Mouse (Mus musculus) mature B cell (primary cell): Measurements from ENCODE around the gene Miox.

Source experiments
- in situ Hi-C: fragments of 300-500 bp; cut with MboI; formaldehyde crosslinking; loops from 2 replicates; pipeline ENCODE4 v1.14.3; 2019

The Miox gene

GRCm38 (mm10) chr15:89334271-89334670 is at the start of gene Miox:
Miox (plus strand) TSS chr15:89334398.
- in situ Hi-C loops = no loop called here

GRCm38 (mm10) chr15:89285004-89285403 is 49.2 kb upstream of the Miox start:
- in situ Hi-C loops = no loop called here

GRCm38 (mm10) chr15:89285478-89285877 is 48.7 kb upstream of the Miox start:
- in situ Hi-C loops = no loop called here

GRCm38 (mm10) chr15:89286114-89286513 is 48.1 kb upstream of the Miox start:
- in situ Hi-C loops = no loop called here

GRCm38 (mm10) chr15:89286582-89286981 is 47.6 kb upstream of the Miox start:
- in situ Hi-C loops = no loop called here

- in situ Hi-C loops = no loop called here
Observed at GRCm38 (mm10) chr15:89288227-89288767, 45.9 kb upstream of the Miox start.

GRCm38 (mm10) chr15:89289455-89289854 is 44.7 kb upstream of the Miox start:
- in situ Hi-C loops = no loop called here

GRCm38 (mm10) chr15:89291521-89291920 is 42.7 kb upstream of the Miox start:
- in situ Hi-C loops = no loop called here

GRCm38 (mm10) chr15:89292795-89293194 is 41.4 kb upstream of the Miox start:
- in situ Hi-C loops = no loop called here

GRCm38 (mm10) chr15:89293778-89294177 is 40.4 kb upstream of the Miox start:
- in situ Hi-C loops = no loop called here

GRCm38 (mm10) chr15:89295580-89296165 is 38.5 kb upstream of the Miox start:
- in situ Hi-C loops = no loop called here

- in situ Hi-C loops = no loop called here
Observed at GRCm38 (mm10) chr15:89296465-89296864, 37.7 kb upstream of the Miox start.

GRCm38 (mm10) chr15:89297695-89298094 is 36.5 kb upstream of the Miox start:
- in situ Hi-C loops = no loop called here

- in situ Hi-C loops = no loop called here
Observed at GRCm38 (mm10) chr15:89300180-89300579, 34.0 kb upstream of the Miox start.

- in situ Hi-C loops = no loop called here
Observed at GRCm38 (mm10) chr15:89300600-89300999, 33.6 kb upstream of the Miox start.

- in situ Hi-C loops = no loop called here
Observed at GRCm38 (mm10) chr15:89305966-89306365, 28.2 kb upstream of the Miox start.

- in situ Hi-C loops = no loop called here
Observed at GRCm38 (mm10) chr15:89307461-89307860, 26.7 kb upstream of the Miox start.

GRCm38 (mm10) chr15:89308406-89309139 is 25.6 kb upstream of the Miox start:
- in situ Hi-C loops = no loop called here

- in situ Hi-C loops = no loop called here
Observed at GRCm38 (mm10) chr15:89309962-89310498, 24.2 kb upstream of the Miox start.

- in situ Hi-C loops = no loop called here
Observed at GRCm38 (mm10) chr15:89313359-89313758, 20.8 kb upstream of the Miox start.

- in situ Hi-C loops = no loop called here
Observed at GRCm38 (mm10) chr15:89314107-89314506, 20.1 kb upstream of the Miox start.

- in situ Hi-C loops = no loop called here
Observed at GRCm38 (mm10) chr15:89314511-89315189, 19.5 kb upstream of the Miox start.
